Mouse (Mus musculus) thymus, adult 2 months (tissue): ENCODE results near the gene Eef2kmt. TPM values are rescaled to one million over a fixed set of nuclear protein-coding genes. Genes with fewer than 3 reads are reported as not detected.

Experiments
- DNase-seq: peaks from one replicate; pipeline ENCODE4 v3.0.0; 2021
- H3K27ac ChIP-seq: fragments of 200-500 bp; 2 replicates; pipeline ENCODE4 v1.5.1; 2012; ENCODE audit warnings: low read length, control low read depth; ENCODE audit not compliant: control insufficient read depth, insufficient read depth
- H3K27me3 ChIP-seq: fragments of 200-500 bp; 2 replicates; pipeline ENCODE4 v1.6.1; 2012; ENCODE audit warnings: mild to moderate bottlenecking, low read length, moderate library complexity, mixed read lengths; ENCODE audit not compliant: control insufficient read depth, insufficient read depth
- H3K36me3 ChIP-seq: fragments of 200-500 bp; 2 replicates; pipeline ENCODE4 v1.6.1; 2012; ENCODE audit warnings: mild to moderate bottlenecking, low read length, moderate library complexity; ENCODE audit not compliant: control insufficient read depth, insufficient read depth
- H3K4me1 ChIP-seq: fragments of 200-500 bp; replicated peaks from 2 replicates; pipeline ENCODE4 v1.6.1; 2012; ENCODE audit warnings: low read length; ENCODE audit not compliant: control insufficient read depth, insufficient read depth
- H3K4me3 ChIP-seq: fragments of 200-500 bp; 2 replicates; pipeline ENCODE4 v1.5.1; 2012; ENCODE audit warnings: mild to moderate bottlenecking, low read length, control low read depth, moderate library complexity; ENCODE audit not compliant: control insufficient read depth, insufficient read depth
- CTCF ChIP-seq: fragments of 200-500 bp; IDR thresholded peaks from 2 replicates; pipeline ENCODE4 v1.5.1; 2012; ENCODE audit warnings: mild to moderate bottlenecking, control low read depth, low read length, moderate library complexity, borderline replicate concordance; ENCODE audit not compliant: control insufficient read depth, poor library complexity, insufficient read depth; ENCODE audit errors: extremely low read depth
- POLR2A ChIP-seq: fragments of 200-500 bp; IDR thresholded peaks from 2 replicates; pipeline ENCODE4 v1.6.1; 2012; ENCODE audit warnings: mild to moderate bottlenecking, low read length, control low read depth, moderate library complexity; ENCODE audit not compliant: control insufficient read depth, poor library complexity, insufficient read depth; ENCODE audit errors: extremely low read depth
- WGBS: fragments of 180-500 bp; shearing (Covaris S2); methylation state at CpG from one replicate; pipeline ENCODE4 v1.1.7; 2018; 5-methylcytosine and 5-hydroxymethylcytosine counted together
- polyA plus RNA-seq: library from polyadenylated mRNA; depleted of rRNA; stranded (reverse); fragments of >200 nt; gene quantifications from 2 replicates; pipeline ENCODE4 v1.2.3, GENCODE M21; 2012; rRNA removed

Gene Eef2kmt
- polyA plus RNA-seq, 1 experiment: 34.6 TPM

- Histone ChIP-seq H3K36me3 (no peaks in the 10 kb centered on the region), H3K27ac (no peak overlapping the region), H3K4me1 (no peaks in the 10 kb centered on the region), H3K4me3 (no peak overlapping the region), H3K27me3 (no peaks in the 10 kb centered on the region)
- WGBS: 27% methylated on average over 2 of the region's 2 CpGs
- DNase-seq: no peak
- no peak for TF ChIP-seq POLR2A
- no peak for TF ChIP-seq CTCF
Measured at GRCm38 (mm10) chr16:5210365-5210764, 45.4 kb downstream of the Eef2kmt start.

DNA sequence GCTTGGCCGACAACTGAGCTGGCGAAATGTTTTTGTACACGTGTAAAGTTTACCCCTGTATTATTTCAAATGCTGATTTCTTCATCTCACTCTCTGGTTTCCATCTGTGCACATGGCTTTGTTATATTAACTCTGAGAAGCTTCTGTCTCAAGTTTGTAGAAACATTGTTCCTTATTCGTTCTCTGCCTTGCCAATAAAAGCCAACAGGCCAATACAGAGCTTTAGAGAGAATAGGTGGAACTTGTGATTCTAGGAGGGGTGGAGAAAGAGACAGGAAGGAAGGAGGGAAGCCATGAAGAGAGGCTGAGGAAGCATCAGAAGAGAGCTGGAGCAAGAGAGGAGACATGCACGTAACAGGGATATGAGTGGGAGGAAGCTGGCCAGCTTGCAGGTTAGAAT lies 49.7 kb downstream of the Eef2kmt start:
- Histone ChIP-seq H3K27me3 (no peaks in the 10 kb centered on the region), H3K4me1 (peaks cover 4% of the 10 kb centered on the region; the same call in 1 of the 2 replicates), H3K27ac (no peak overlapping the region), H3K4me3 (no peak overlapping the region), H3K36me3 (no peaks in the 10 kb centered on the region)
- 91% methylated on average over 5 of the region's 5 CpGs for WGBS
- no peak for TF ChIP-seq POLR2A
- TF ChIP-seq CTCF: no peak
- DNase-seq: no peak

DNA sequence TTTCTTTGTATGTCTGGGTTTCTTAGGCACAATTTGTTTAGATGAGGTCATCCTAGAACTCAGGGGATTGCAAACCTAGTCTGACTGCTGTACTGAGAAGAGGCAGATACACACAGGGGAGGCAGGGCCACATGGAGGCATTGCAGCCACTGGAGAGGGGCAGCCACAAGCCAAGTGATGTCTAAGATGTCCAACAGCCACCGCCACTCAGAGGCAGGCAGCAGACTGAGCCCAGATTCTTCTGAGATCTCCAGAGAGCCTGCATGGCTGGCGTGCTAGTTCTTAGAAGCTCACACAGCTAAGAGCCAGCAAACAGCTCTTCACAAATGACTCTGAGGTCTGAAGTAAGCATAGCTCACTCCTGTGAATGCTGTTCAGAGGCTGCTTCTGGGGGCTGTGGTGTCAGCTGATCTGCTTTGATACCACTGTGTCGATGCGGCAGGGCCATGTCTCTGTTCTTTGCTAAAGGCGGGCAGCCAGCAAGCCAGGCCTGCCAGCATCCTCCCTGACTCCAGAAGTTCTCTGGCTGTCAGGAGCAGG lies 50.3 kb downstream of the Eef2kmt start:
- H3K4me3 ChIP-seq: no peak overlapping the region
- no peak overlapping the region for H3K27ac ChIP-seq
- 98% methylated on average over 5 of the region's 5 CpGs for WGBS
- H3K36me3 ChIP-seq: no peaks in the 10 kb centered on the region
- DNase-seq: no peak
- peaks cover 4% of the 10 kb centered on the region; the same call in 1 of the 2 replicates for H3K4me1 ChIP-seq
- TF ChIP-seq CTCF: no peak
- no peak for TF ChIP-seq POLR2A
- H3K27me3 ChIP-seq: no peaks in the 10 kb centered on the region

- 2% methylated on average over 40 of the region's 40 CpGs for WGBS
- Histone ChIP-seq H3K4me1 (peaks cover 4% of the 10 kb centered on the region; the same call in 1 of the 2 replicates), H3K27me3 (no peaks in the 10 kb centered on the region), H3K36me3 (no peaks in the 10 kb centered on the region), H3K27ac (peak within 1 kb of the TSS; percentile 33; the same call in 1 of the 2 replicates), H3K4me3 (peak within 1 kb of the TSS; percentile 80)
- TF ChIP-seq CTCF (no peak), POLR2A (peak; percentile 62; the same call in 1 of the 2 replicates)
- peak; percentile 76 for DNase-seq
Measured at GRCm38 (mm10) chr16:5203668-5204433, 51.9 kb downstream of the Eef2kmt start, which contains the start of gene Nagpa. Gene Nagpa, minus strand, starts transcription at chr16:5204012.

- peak overlapping the region; percentile 33; the same call in 1 of the 2 replicates for H3K27ac ChIP-seq
- peaks cover 4% of the 10 kb centered on the region; the same call in 1 of the 2 replicates for H3K4me1 ChIP-seq
- peak; percentile 30 for DNase-seq
- peak overlapping the region; percentile 80 for H3K4me3 ChIP-seq
- under 1% methylated on average over 36 of the region's 36 CpGs for WGBS
- no peaks in the 10 kb centered on the region for H3K36me3 ChIP-seq
- TF ChIP-seq POLR2A (no peak), CTCF (no peak)
- no peaks in the 10 kb centered on the region for H3K27me3 ChIP-seq
Measured at GRCm38 (mm10) chr16:5203200-5203599, 52.6 kb downstream of the Eef2kmt start.

DNA sequence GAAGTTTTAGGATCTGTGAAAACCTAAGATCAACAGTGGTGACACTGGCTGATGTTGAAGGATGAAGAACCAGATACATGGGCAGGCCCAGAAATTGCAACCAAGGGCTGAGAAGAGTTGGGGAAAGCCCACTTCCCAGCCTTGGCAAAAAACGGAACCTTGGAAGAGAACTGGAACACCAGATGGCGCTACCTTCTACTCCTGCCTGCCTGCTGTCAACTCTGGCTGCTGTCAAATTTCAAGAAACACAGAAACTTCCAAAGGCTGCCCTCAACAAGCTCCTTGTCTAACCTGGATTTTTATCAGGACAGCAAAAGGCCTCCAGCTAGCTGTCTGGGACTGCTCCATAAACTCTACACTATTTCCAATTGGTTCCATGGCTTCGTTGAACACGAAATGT lies 53.1 kb downstream of the Eef2kmt start:
- Histone ChIP-seq H3K27ac (peak overlapping the region; percentile 33; the same call in 1 of the 2 replicates), H3K4me3 (peak overlapping the region; percentile 80), H3K27me3 (no peaks in the 10 kb centered on the region), H3K4me1 (peaks cover 4% of the 10 kb centered on the region; the same call in 1 of the 2 replicates), H3K36me3 (no peaks in the 10 kb centered on the region)
- DNase-seq: peak; percentile 44
- WGBS: 11% methylated on average over 4 of the region's 4 CpGs
- no peak for TF ChIP-seq CTCF
- no peak for TF ChIP-seq POLR2A

DNA sequence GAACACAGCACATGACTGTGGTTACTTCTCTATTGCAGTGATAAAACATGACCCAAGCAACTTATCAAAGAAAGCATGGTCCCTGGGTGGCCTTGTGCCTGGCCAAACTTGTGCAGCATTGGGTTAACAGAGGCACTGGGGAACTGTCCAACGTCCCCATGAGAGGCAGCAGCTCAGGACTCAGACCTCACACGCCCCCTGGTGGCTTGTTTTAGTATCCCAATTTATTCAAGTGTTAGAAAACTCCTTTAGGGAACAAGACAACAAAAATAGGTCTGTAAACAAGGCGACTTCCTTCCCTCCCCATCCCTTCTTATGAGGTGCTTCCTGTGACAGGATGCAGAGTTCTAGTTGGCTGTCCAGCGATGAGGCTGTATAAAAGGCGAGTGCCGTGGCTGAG lies 60.7 kb downstream of the Eef2kmt start:
- 54% methylated on average over 6 of the region's 6 CpGs for WGBS
- peak; percentile 48 for DNase-seq
- no peaks in the 10 kb centered on the region for H3K4me1 ChIP-seq
- H3K4me3 ChIP-seq: no peak overlapping the region
- TF ChIP-seq POLR2A: no peak
- TF ChIP-seq CTCF: peak; percentile 62; the same call in 1 of the 2 replicates
- 0 out of 2 replicates have a peak, but pooled peaks cover 3% of the 10 kb centered on the region for H3K36me3 ChIP-seq
- H3K27ac ChIP-seq: no peak overlapping the region
- H3K27me3 ChIP-seq: no peaks in the 10 kb centered on the region

Other genes starting within 250 kb of the Eef2kmt start
- gene Smim22, start 248.7 kb downstream of the Eef2kmt start, polyA plus RNA-seq: 3.4 and 4.6 TPM in 2 replicates
- gene Rogdi, start 242.4 kb downstream of the Eef2kmt start, polyA plus RNA-seq: 117 and 142 TPM in 2 replicates
- 103 and 105 TPM in 2 replicates for gene Glyr1, start 206.1 kb downstream of the Eef2kmt start, polyA plus RNA-seq
- gene Ubn1, start 205.9 kb downstream of the Eef2kmt start, polyA plus RNA-seq: 106 and 110 TPM in 2 replicates
- gene Ppl, start 123.6 kb downstream of the Eef2kmt start, polyA plus RNA-seq: 1.0 and 1.3 TPM in 2 replicates
- 1.5 and 2.0 TPM in 2 replicates for gene Sec14l5, start 108.9 kb downstream of the Eef2kmt start, polyA plus RNA-seq
- gene Nagpa, start 52.0 kb downstream of the Eef2kmt start, polyA plus RNA-seq: 54.8 and 59.7 TPM in 2 replicates
- gene AU021092, start 33.7 kb downstream of the Eef2kmt start, polyA plus RNA-seq: 1.9 and 2.8 TPM in 2 replicates
- gene Alg1, start 22.4 kb downstream of the Eef2kmt start, polyA plus RNA-seq: 61.7 and 71.7 TPM in 2 replicates